Mouse (Mus musculus): ENCODE measurements at regions not wholly inside any gene's neighbourhood (a gene's known extent, or its start where the extent isn't known, plus 50 kb on each side); places are given as distances from the start of the nearest gene placed in this dataset.
"Not testable (repeated sequence)": the region's sequence is repeated elsewhere in the genome, so short reads cannot be mapped to it uniquely, and the experiment has no call there.

- DNase-seq = not testable (repeated sequence)
Observed at GRCm38 (mm10) chr6:19855476-19855875, 989.4 kb downstream of the Ankrd7 start.

GRCm38 (mm10) chr6:19864101-19864500 lies 998.0 kb downstream of the Ankrd7 start:
- DNase-seq = no peak

- peak; percentile 1 for DNase-seq
Observed at GRCm38 (mm10) chr6:19869697-19870096, 1003.6 kb downstream of the Ankrd7 start.

GRCm38 (mm10) chr6:19911181-19911580 lies 1045.1 kb downstream of the Ankrd7 start:
- no peak for DNase-seq

- DNase-seq = not testable (repeated sequence)
Observed at GRCm38 (mm10) chr6:19941784-19942183, 1075.7 kb downstream of the Ankrd7 start.

- DNase-seq = no peak
Observed at GRCm38 (mm10) chr6:19944334-19944733, 1078.2 kb downstream of the Ankrd7 start.

GRCm38 (mm10) chr6:19945693-19946092 lies 1079.6 kb downstream of the Ankrd7 start:
- no peak for DNase-seq

GRCm38 (mm10) chr6:19975898-19976297 lies 1109.8 kb downstream of the Ankrd7 start:
- DNase-seq = peak; percentile 73

- DNase-seq = no peak
Observed at GRCm38 (mm10) chr6:19991829-19992228, 1125.7 kb downstream of the Ankrd7 start.

GRCm38 (mm10) chr6:20028466-20028865 lies 1162.3 kb downstream of the Ankrd7 start:
- DNase-seq = no peak

GRCm38 (mm10) chr6:20037769-20038168 lies 1171.7 kb downstream of the Ankrd7 start:
- DNase-seq = peak; percentile 5

- no peak for DNase-seq
Observed at GRCm38 (mm10) chr6:20078666-20079065, 1136.6 kb upstream of the Kcnd2 start.

- no peak for DNase-seq
Observed at GRCm38 (mm10) chr6:20092057-20092917, 1123.0 kb upstream of the Kcnd2 start.

- DNase-seq = not testable (repeated sequence)
Observed at GRCm38 (mm10) chr6:20133991-20134390, 1081.3 kb upstream of the Kcnd2 start.

GRCm38 (mm10) chr6:20137546-20137945 lies 1077.8 kb upstream of the Kcnd2 start:
- DNase-seq = no peak

All from retina, postnatal 1 day (tissue).